Mouse (Mus musculus) lung, postnatal 0 days (tissue): Measurements from ENCODE around the gene Rad1.

Source experiments
- CTCF ChIP-seq: IDR thresholded peaks from 2 replicates; pipeline ENCODE4 v1.5.1; 2016; ENCODE audit warnings: antibody characterized with exemption, mild to moderate bottlenecking
- EP300 ChIP-seq: IDR thresholded peaks from 2 replicates; pipeline ENCODE4 v1.6.1; 2016; ENCODE audit warnings: antibody characterized with exemption, mild to moderate bottlenecking, control low read depth

- TF ChIP-seq CTCF (no peak), EP300 (no peak)
Observed at GRCm38 (mm10) chr15:10470151-10470831, 15.5 kb upstream of the Rad1 start, which contains the start of gene Dnajc21.
